Mouse (Mus musculus) myocyte (in vitro differentiated cells): ENCODE measurements around the gene Zfp976.
"Not testable (repeated sequence)": the region's sequence is repeated elsewhere in the genome, so short reads cannot be mapped to it uniquely, and the experiment has no call there.

Source experiments
- CEBPB ChIP-seq: IDR thresholded peaks from 2 replicates; pipeline ENCODE4 v1.6.1; 2011; ENCODE audit warnings: mild to moderate bottlenecking, moderate library complexity; ENCODE audit not compliant: poor library complexity, insufficient read depth, severe bottlenecking
- E2F4 ChIP-seq: IDR thresholded peaks from one replicate; pipeline ENCODE4 v1.6.1; 2011; ENCODE audit warnings: mild to moderate bottlenecking, control low read depth, moderate library complexity; ENCODE audit not compliant: insufficient read depth
- MAX ChIP-seq: IDR thresholded peaks from one replicate; pipeline ENCODE4 v1.6.1; 2011; ENCODE audit warnings: low read depth, mild to moderate bottlenecking, control low read depth
- MYOD1 ChIP-seq, 3 experiments: IDR thresholded peaks; one replicate each; pipeline ENCODE4 v1.6.1; 2011; ENCODE audit warnings: control low read depth in 2 of 3, low read depth in 2 of 3, mild to moderate bottlenecking in 2 of 3, moderate library complexity in 1 of 3; ENCODE audit not compliant: insufficient read length in 2 of 3, control insufficient read depth in 1 of 3
- MYOG ChIP-seq, 3 experiments: IDR thresholded peaks; one replicate each; pipeline ENCODE4 v1.6.1; 2011; ENCODE audit warnings: control low read depth in 2 of 3, low read depth in 2 of 3, mild to moderate bottlenecking in 2 of 3; ENCODE audit not compliant: insufficient read length in 2 of 3, control insufficient read depth in 1 of 3, insufficient read depth in 1 of 3
- POLR2A ChIP-seq: IDR thresholded peaks from one replicate; pipeline ENCODE4 v1.6.1; 2011; ENCODE audit warnings: low read depth, mild to moderate bottlenecking, control low read depth, moderate library complexity; ENCODE audit not compliant: insufficient read length
- POLR2AphosphoS2 ChIP-seq: IDR thresholded peaks from one replicate; pipeline ENCODE4 v1.6.1; 2011; ENCODE audit warnings: low read depth, control low read depth; ENCODE audit not compliant: insufficient read length
- SRF ChIP-seq: IDR thresholded peaks from one replicate; pipeline ENCODE4 v1.6.1; 2011; ENCODE audit warnings: low read depth; ENCODE audit not compliant: control insufficient read depth, insufficient read length
- TCF12 ChIP-seq: IDR thresholded peaks from one replicate; pipeline ENCODE4 v1.6.1; 2011; ENCODE audit warnings: mild to moderate bottlenecking, control low read depth; ENCODE audit not compliant: poor library complexity, insufficient read depth, severe bottlenecking
- TCF3 ChIP-seq: IDR thresholded peaks from one replicate; pipeline ENCODE4 v1.6.1; 2011; ENCODE audit warnings: low read depth, control low read depth; ENCODE audit not compliant: insufficient read length
- USF1 ChIP-seq: IDR thresholded peaks from one replicate; pipeline ENCODE4 v1.6.1; 2011; ENCODE audit warnings: low read depth, mild to moderate bottlenecking, control low read depth, moderate library complexity

DNA sequence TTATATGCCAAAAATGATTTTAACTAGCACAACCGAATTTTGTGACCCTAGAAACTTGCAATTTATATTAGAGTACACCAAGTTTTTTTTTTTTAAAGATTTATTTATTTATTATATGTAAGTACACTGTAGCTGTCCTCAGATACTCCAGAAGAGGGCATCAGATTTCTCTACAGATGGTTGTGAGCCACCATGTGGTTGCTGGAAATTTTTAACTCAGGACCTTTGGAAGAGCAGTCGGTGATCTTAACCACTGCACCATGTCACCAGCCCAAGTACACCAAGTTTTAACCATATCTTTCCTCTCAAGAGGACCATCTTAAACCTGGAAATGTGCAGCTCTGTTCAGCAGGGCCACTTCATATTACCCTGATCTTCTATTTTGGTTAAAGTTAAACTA, 12.8 kb upstream of the Zfp976 start:
- TF ChIP-seq POLR2A; MAX; MYOD1 (IDR thresholded peaks at IDR 0.05; ENCODE audit: control insufficient read depth in 1 of 3, insufficient read length in 2 of 3, low read depth in 2 of 3); E2F4; POLR2AphosphoS2; TCF12; USF1; MYOG (IDR thresholded peaks at IDR 0.05; ENCODE audit: control insufficient read depth in 1 of 3, insufficient read depth in 1 of 3, insufficient read length in 2 of 3, low read depth in 2 of 3); CEBPB; SRF; TCF3: not testable (repeated sequence)
